Mouse (Mus musculus) thymus, adult 2 months (tissue): Measurements from ENCODE around the gene Mcat.

Experiments used
- CTCF ChIP-seq: fragments of 200-500 bp; IDR thresholded peaks from 2 replicates; pipeline ENCODE4 v1.5.1; 2012; ENCODE audit warnings: mild to moderate bottlenecking, control low read depth, low read length, moderate library complexity, borderline replicate concordance; ENCODE audit not compliant: control insufficient read depth, poor library complexity, insufficient read depth; ENCODE audit errors: extremely low read depth
- POLR2A ChIP-seq: fragments of 200-500 bp; IDR thresholded peaks from 2 replicates; pipeline ENCODE4 v1.6.1; 2012; ENCODE audit warnings: mild to moderate bottlenecking, low read length, control low read depth, moderate library complexity; ENCODE audit not compliant: control insufficient read depth, poor library complexity, insufficient read depth; ENCODE audit errors: extremely low read depth

GRCm38 (mm10) chr15:83596833-83597232, 33.2 kb upstream of the Mcat start:
- TF ChIP-seq POLR2A (no peak), CTCF (no peak)
